ENCODE assay signal across 9 mouse cellular contexts in the genomic region with DNA sequence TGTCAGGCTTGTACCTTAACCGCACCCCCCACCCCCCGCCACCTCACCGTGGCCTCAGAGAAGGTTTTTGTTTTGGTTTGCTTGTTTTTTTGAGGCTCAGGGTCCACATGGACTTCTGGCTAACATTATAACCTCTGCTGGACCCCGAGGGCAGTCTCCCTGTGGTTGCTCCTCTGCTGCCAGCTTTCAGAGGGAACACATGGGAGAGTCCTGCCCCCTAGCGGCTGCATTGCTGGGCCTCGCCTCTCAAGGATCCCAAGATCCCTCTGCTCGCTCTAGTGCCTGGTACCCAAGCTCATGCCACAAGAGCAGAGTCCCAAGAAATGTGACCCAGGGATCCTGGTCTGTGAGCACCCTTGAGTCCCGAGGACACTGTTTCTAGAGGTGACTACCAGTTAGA. TPM values are rescaled to one million over a fixed set of nuclear protein-coding genes. Genes with fewer than 3 reads are reported as not detected.
DNase-seq lines count a peak whose midpoint lies in the region; ATAC-seq and TF ChIP-seq lines count a peak whose summit lies in the region.
"Had no signal": no experiment of that assay in that cellular context is flagged by ENCODE, and none has a peak within 500 bp of the region (broad histone marks: within the 10 kb centered on the region; RNA-seq: fewer than 3 reads in every experiment).

No protein-coding gene starts in this region.

- H3K27ac ChIP-seq in midbrain, embryonic 14.5 days (replicated peaks; ENCODE audit: low read depth, low read length) = no peak overlapping the region
- H3K27ac ChIP-seq in midbrain, embryonic 16.5 days (ENCODE audit: low read length) = no peak overlapping the region
- H3K27ac ChIP-seq in hindbrain, postnatal 0 days = no peak overlapping the region
- no peak overlapping the region for H3K27ac ChIP-seq in spleen, adult 2 months (ENCODE audit: insufficient read depth, low read length)
- H3K27ac ChIP-seq: hindbrain, embryonic 15.5 days had no signal

- H3K4me1 ChIP-seq in midbrain, embryonic 14.5 days (ENCODE audit: control insufficient read depth, insufficient read depth, low read length) = peaks cover 17% of the 10 kb centered on the region
- peaks cover 16% of the 10 kb centered on the region for H3K4me1 ChIP-seq in midbrain, embryonic 16.5 days (ENCODE audit: control insufficient read depth, insufficient read depth, low read length)
- H3K4me1 ChIP-seq in hindbrain, postnatal 0 days (ENCODE audit: insufficient read depth, low read length) = peaks cover 5% of the 10 kb centered on the region; the same call in 1 of the 2 replicates
- no peaks in the 10 kb centered on the region for H3K4me1 ChIP-seq in spleen, adult 2 months (ENCODE audit: control insufficient read depth, insufficient read depth, insufficient read length)

- H3K4me2 ChIP-seq in midbrain, embryonic 14.5 days (ENCODE audit: low read length) = no peak overlapping the region
- H3K4me2 ChIP-seq in midbrain, embryonic 16.5 days (ENCODE audit: low read length) = no peak overlapping the region
- H3K4me2 ChIP-seq in hindbrain, postnatal 0 days (ENCODE audit: low read depth, low read length) = no peak overlapping the region
- H3K4me2 ChIP-seq: hindbrain, embryonic 15.5 days had no signal

- DNase-seq in cerebellum, adult 11 months = peak; percentile 29
- DNase-seq in cerebellum, adult 9-10 months = no peak
- peak; percentile 64 for DNase-seq in midbrain, embryonic 14.5 days
- peak; percentile 51 to 71 for DNase-seq in cerebellum, postnatal 14 days
- DNase-seq in hindbrain, postnatal 0 days (ENCODE audit: low spot score) = peak; percentile 71
- DNase-seq in lung, adult 18-20 months = peak; percentile 23 to 57
- peak in 1 of 2 experiments; percentile 39 for DNase-seq in spleen, adult 2 months (ENCODE audit: low read depth in 1 of 2, low spot score in 2 of 2)

- no peak for ATAC-seq in midbrain, embryonic 14.5 days (ENCODE audit: low FRiP score, low TSS enrichment)
- ATAC-seq in midbrain, embryonic 16.5 days = no peak
- ATAC-seq in hindbrain, postnatal 0 days = no peak

- H3K27me3 ChIP-seq in midbrain, embryonic 14.5 days (ENCODE audit: control insufficient read depth, insufficient read depth, low read length) = no peaks in the 10 kb centered on the region
- no peaks in the 10 kb centered on the region for H3K27me3 ChIP-seq in midbrain, embryonic 16.5 days (ENCODE audit: control insufficient read depth, insufficient read depth, low read depth, low read length)
- H3K27me3 ChIP-seq in hindbrain, postnatal 0 days (ENCODE audit: insufficient read depth, low read length) = no peaks in the 10 kb centered on the region
- H3K27me3 ChIP-seq in spleen, adult 2 months (ENCODE audit: control insufficient read depth, insufficient read depth, low read length) = no peaks in the 10 kb centered on the region
- H3K27me3 ChIP-seq: hindbrain, embryonic 15.5 days had no signal

- no peaks in the 10 kb centered on the region for H3K36me3 ChIP-seq in midbrain, embryonic 14.5 days (ENCODE audit: control insufficient read depth, insufficient read depth, low read length)
- no peaks in the 10 kb centered on the region for H3K36me3 ChIP-seq in midbrain, embryonic 16.5 days (ENCODE audit: control insufficient read depth, insufficient read depth, low read length)
- H3K36me3 ChIP-seq in hindbrain, postnatal 0 days (ENCODE audit: insufficient read depth, low read length) = no peaks in the 10 kb centered on the region
- H3K36me3 ChIP-seq in spleen, adult 2 months (ENCODE audit: control insufficient read depth, insufficient read depth, low read length) = no peaks in the 10 kb centered on the region
- H3K36me3 ChIP-seq: hindbrain, embryonic 15.5 days had no signal

- H3K9ac ChIP-seq in midbrain, embryonic 14.5 days (replicated peaks; ENCODE audit: low read length) = no peak overlapping the region
- no peak overlapping the region for H3K9ac ChIP-seq in midbrain, embryonic 16.5 days (ENCODE audit: low read depth, low read length)
- H3K9ac ChIP-seq in hindbrain, postnatal 0 days (replicated peaks; ENCODE audit: low read length) = no peak overlapping the region
- H3K9ac ChIP-seq: hindbrain, embryonic 15.5 days had no signal

- H3K4me3 ChIP-seq in midbrain, embryonic 14.5 days (replicated peaks; ENCODE audit: low read depth, low read length) = no peak overlapping the region
- no peak overlapping the region for H3K4me3 ChIP-seq in midbrain, embryonic 16.5 days (ENCODE audit: low read depth, low read length)
- no peak overlapping the region for H3K4me3 ChIP-seq in hindbrain, postnatal 0 days (ENCODE audit: low read length)
- H3K4me3 ChIP-seq in spleen, adult 2 months (ENCODE audit: extremely low read depth, insufficient read depth, insufficient read length) = no peak overlapping the region
- H3K4me3 ChIP-seq: hindbrain, embryonic 15.5 days had no signal

- 31% methylated on average over 8 of the region's 8 CpGs for WGBS in midbrain, embryonic 14.5 days
- 36% methylated on average over 8 of the region's 8 CpGs for WGBS in midbrain, embryonic 16.5 days
- WGBS in hindbrain, postnatal 0 days = 43% methylated on average over 8 of the region's 8 CpGs
- WGBS in spleen, adult 2 months = 46% methylated on average over 8 of the region's 8 CpGs

- TF ChIP-seq CTCF in hindbrain, postnatal 0 days (IDR thresholded peaks at IDR 0.05; ENCODE audit: low read depth) = peak; percentile 74
- peak; percentile 77; the same call in 1 of the 2 replicates for TF ChIP-seq CTCF in spleen, adult 2 months (IDR thresholded peaks at IDR 0.05; ENCODE audit: extremely low read depth, insufficient read depth, insufficient read length, insufficient replicate concordance)

- no peak for TF ChIP-seq POLR2A in spleen, adult 2 months (IDR thresholded peaks at IDR 0.05; ENCODE audit: low read depth, low read length)

- H3K9me3 ChIP-seq in midbrain, embryonic 14.5 days (ENCODE audit: control insufficient read depth, low read length) = no peaks in the 10 kb centered on the region
- no peaks in the 10 kb centered on the region for H3K9me3 ChIP-seq in midbrain, embryonic 16.5 days (replicated peaks; ENCODE audit: control insufficient read depth, low read length, poor library complexity, severe bottlenecking)
- H3K9me3 ChIP-seq in hindbrain, postnatal 0 days (ENCODE audit: low read length) = no peaks in the 10 kb centered on the region
- H3K9me3 ChIP-seq: hindbrain, embryonic 15.5 days had no signal

RNA-seq across cellular contexts. Expression of a gene that starts 15.0 kb away (rescaled TPM):
- 17.0 and 20.9 TPM in 2 replicates for polyA plus RNA-seq in midbrain, embryonic 14.5 days (2014; fragmentation: Nextera tagmentation; extraction: Ambion mirVana)
- 17.4 and 21.7 TPM in 2 replicates for polyA plus RNA-seq in midbrain, embryonic 16.5 days (2015; fragmentation: Nextera tagmentation; extraction: Ambion mirVana)
- 5.8 and 9.7 TPM in 2 replicates for total RNA-seq in hindbrain, postnatal 0 days (2014; rRNA removed)
- 13.3 and 13.4 TPM in 2 replicates for polyA plus RNA-seq in hindbrain, postnatal 0 days (2015; fragmentation: Nextera tagmentation; extraction: Ambion mirVana)
- 1.2 and 1.3 TPM in 2 replicates for polyA plus RNA-seq in spleen, adult 2 months (2012; rRNA removed)

RNA-seq across cellular contexts. Expression of a gene that starts 45.5 kb away (rescaled TPM):
- 7.7 and 10.3 TPM in 2 replicates for polyA plus RNA-seq in midbrain, embryonic 14.5 days (2014; fragmentation: Nextera tagmentation; extraction: Ambion mirVana)
- 8.3 and 9.4 TPM in 2 replicates for polyA plus RNA-seq in midbrain, embryonic 16.5 days (2015; fragmentation: Nextera tagmentation; extraction: Ambion mirVana)
- 11.4 and 18.2 TPM in 2 replicates for total RNA-seq in hindbrain, postnatal 0 days (2014; rRNA removed)
- polyA plus RNA-seq in hindbrain, postnatal 0 days (2015; fragmentation: Nextera tagmentation; extraction: Ambion mirVana) = 10.0 and 10.1 TPM in 2 replicates
- 8.5 and 8.6 TPM in 2 replicates for polyA plus RNA-seq in spleen, adult 2 months (2012; rRNA removed)
